ENCODE assay signal across 12 mouse cellular contexts in the genomic region with DNA sequence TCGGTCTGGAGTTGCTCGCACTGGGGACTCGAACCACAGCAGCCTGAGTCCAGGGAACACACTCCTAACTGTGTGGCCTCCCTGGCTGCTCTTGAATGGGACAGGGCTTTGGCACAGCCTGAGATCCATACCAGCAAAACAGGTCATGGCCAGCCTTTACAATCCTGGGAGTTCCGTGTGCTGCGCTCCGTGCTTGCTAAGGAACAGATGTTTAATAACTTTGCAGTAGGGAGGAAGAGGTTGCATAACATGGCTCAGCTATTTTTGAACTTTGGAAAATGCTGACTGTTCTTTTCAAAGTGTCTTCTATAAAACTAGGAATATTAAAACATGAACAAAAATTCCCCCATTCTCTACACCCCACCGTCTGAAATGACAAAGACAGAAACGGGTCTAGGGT.
"Had no signal": no experiment of that assay in that cellular context is flagged by ENCODE, and none has a peak within 500 bp of the region (broad histone marks: within the 10 kb centered on the region; RNA-seq: fewer than 3 reads in every experiment).

No protein-coding gene starts in this region.

- H3K36me3 ChIP-seq: kidney, embryonic 15.5 days; limb, embryonic 12.5 days; liver, embryonic 15.5 days; midbrain, embryonic 13.5 days; stomach, embryonic 15.5 days had no signal

- H3K27ac ChIP-seq: hindbrain, postnatal 0 days; kidney, embryonic 15.5 days; limb, embryonic 12.5 days; liver, embryonic 15.5 days; midbrain, embryonic 13.5 days; stomach, embryonic 15.5 days had no signal

- H3K27me3 ChIP-seq: kidney, embryonic 15.5 days; limb, embryonic 12.5 days; liver, embryonic 15.5 days; midbrain, embryonic 13.5 days; stomach, embryonic 15.5 days had no signal

- DNase-seq: kidney, adult 11 months; kidney, postnatal 25 days; right cerebral cortex, postnatal 14 days; thymus, adult 2 months; thymus, postnatal 25 days had no signal

- H3K9me3 ChIP-seq: kidney, embryonic 15.5 days; limb, embryonic 12.5 days; liver, embryonic 15.5 days; midbrain, embryonic 13.5 days; stomach, embryonic 15.5 days had no signal

- H3K4me3 ChIP-seq: kidney, embryonic 15.5 days; limb, embryonic 12.5 days; liver, embryonic 15.5 days; midbrain, embryonic 13.5 days; stomach, embryonic 15.5 days had no signal

- H3K9ac ChIP-seq: kidney, embryonic 15.5 days; limb, embryonic 12.5 days; liver, embryonic 15.5 days; midbrain, embryonic 13.5 days; stomach, embryonic 15.5 days had no signal

- ATAC-seq: hindbrain, postnatal 0 days; midbrain, embryonic 13.5 days had no signal

- H3K4me2 ChIP-seq: kidney, embryonic 15.5 days; limb, embryonic 12.5 days; liver, embryonic 11.5 days; liver, embryonic 15.5 days; midbrain, embryonic 13.5 days; stomach, embryonic 15.5 days had no signal

- H3K4me1 ChIP-seq: kidney, embryonic 15.5 days; limb, embryonic 12.5 days; liver, embryonic 15.5 days; stomach, embryonic 15.5 days had no signal
